Mouse (Mus musculus): ENCODE data around the gene Med24.

The Med24 gene

GRCm38 (mm10) chr11:98720756-98721155 is 8.5 kb downstream of the Med24 start:
- DNase-seq (ENCODE audit: low spot score): peak; percentile 62

- DNase-seq (ENCODE audit: low spot score): no peak
Observed at GRCm38 (mm10) chr11:98717904-98718303, 11.3 kb downstream of the Med24 start.

DNA sequence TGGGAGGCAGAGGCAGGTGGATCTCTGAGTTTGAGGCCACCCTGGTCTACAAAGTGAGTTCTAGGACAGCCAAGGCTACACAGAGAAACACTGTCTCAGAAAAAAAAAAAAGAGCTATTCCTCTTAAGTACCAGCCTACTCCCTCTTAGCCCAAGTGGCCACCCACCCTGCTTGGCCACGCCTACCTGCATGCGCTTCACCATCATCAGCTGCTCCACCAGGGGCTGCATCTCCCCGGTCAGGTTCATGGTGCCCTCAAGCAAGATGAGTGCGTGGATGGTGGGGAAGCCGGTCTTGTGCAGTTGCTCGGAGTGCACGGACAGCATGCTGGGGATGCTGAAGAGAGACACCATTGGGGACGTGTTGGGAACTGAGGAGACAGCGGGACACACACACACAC is 13.3 kb downstream of the Med24 start:
- DNase-seq (ENCODE audit: low spot score): no peak

DNA sequence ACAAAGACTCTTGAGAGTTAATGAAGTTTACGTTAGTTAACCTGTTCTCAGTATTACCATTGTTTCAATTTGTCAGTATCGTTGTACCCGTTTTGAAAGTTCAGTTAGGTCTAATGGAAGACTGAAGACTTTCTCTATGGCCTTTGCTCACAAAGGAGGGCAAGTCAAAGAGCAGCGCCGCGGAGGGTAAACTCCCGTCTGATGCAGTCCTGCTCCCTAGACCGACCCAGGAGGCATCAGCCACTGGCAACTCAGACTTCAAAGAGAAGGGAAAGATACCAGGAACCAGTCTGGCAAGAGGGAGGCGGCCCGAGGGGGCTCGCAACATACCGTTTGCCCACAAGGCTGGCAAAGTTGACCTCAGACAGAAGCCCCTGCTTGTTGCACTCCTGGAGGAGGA is 15.5 kb downstream of the Med24 start:
- DNase-seq (ENCODE audit: low spot score): no peak

DNA sequence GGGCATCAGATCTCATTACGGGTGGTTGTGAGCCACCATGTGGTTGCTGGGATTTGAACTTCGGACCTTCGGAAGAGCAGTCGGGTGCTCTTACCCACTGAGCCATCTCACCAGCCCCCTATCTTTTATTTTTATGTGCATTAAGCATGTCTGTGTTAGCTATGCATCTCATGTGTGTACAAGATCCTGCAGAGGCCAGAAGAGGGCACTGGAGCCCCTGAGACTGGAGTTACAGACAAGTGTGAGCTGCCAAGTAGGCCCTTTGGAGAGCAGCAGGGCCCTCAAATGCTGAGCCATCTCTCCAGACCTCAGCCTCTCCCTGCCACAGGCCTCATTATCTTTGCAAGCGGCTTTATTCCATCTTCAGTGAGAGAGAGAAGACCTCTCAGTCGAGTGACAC is 17.2 kb downstream of the Med24 start:
- peak; percentile 44 for DNase-seq (ENCODE audit: low spot score)

- DNase-seq (ENCODE audit: low spot score): no peak
Observed at GRCm38 (mm10) chr11:98711046-98711434, 18.2 kb downstream of the Med24 start.

GRCm38 (mm10) chr11:98710416-98711045 is 18.7 kb downstream of the Med24 start:
- DNase-seq (ENCODE audit: low spot score): peak; percentile 99

GRCm38 (mm10) chr11:98709001-98709741 is 20.1 kb downstream of the Med24 start:
- DNase-seq (ENCODE audit: low spot score): peak; percentile 54

- DNase-seq (ENCODE audit: low spot score): peak; percentile 70
Observed at GRCm38 (mm10) chr11:98708282-98708956, 20.8 kb downstream of the Med24 start.

DNA sequence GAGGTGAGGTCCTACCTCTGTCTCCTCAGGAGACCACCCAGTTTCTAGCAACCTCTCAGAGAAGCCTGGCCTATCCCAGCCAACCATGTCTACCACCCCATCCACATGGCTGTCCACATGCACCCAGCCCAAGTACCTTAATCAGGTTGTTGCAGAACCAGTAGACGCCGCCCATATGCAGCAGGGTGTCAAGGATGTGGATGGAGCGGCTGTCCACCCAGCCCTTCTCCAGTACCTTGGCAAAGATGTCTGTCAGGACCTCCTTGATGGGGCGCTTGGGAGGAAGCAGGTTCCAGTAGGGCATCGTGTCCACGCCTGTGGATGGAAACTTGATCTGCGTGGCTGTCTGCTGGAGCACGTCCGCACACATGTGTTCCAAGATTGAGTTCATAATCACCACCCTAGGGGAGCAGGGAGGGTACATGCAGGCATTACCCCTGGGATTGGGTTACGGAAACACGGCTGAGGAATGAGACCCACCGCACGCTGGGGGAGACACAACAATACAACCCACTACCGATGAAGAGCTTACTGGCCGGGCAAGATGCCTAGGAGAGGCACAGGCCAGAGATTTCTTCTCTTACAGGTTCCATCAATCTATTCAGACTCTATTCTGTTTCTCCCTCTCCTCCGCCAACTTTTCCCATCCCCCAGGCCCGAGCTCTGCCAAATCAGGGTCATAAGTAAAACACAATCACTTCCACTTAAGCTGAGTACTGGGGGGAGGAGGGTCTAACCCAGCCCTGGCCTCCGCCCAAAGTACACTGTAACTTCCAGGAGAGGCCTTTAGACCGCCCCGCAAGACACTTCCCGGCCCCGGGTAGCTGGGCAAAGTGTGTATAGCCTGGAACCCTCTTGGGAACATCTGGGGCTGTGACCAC is 21.6 kb downstream of the Med24 start:
- peak; percentile 54 for DNase-seq (ENCODE audit: low spot score)

DNA sequence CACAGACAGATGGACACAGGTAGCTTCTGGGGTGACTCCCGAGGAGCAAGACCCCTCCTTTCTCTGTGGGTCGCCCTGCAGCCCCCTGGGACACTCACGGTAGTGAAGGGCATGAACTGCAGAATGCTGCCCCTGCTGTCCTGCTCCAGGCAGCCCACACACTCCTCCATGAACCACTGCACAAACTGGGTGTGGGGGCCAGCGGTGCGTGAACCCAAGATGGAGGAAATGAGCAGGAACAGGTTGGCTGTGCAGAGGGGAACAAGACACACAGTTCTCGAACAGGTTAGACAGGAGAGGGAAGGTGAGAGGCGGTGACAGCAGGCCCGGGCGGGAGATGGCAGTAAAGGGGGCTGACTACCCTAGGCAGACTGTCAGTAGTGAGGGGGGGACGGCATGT is 24.2 kb downstream of the Med24 start:
- no peak for DNase-seq (ENCODE audit: low spot score)

DNA sequence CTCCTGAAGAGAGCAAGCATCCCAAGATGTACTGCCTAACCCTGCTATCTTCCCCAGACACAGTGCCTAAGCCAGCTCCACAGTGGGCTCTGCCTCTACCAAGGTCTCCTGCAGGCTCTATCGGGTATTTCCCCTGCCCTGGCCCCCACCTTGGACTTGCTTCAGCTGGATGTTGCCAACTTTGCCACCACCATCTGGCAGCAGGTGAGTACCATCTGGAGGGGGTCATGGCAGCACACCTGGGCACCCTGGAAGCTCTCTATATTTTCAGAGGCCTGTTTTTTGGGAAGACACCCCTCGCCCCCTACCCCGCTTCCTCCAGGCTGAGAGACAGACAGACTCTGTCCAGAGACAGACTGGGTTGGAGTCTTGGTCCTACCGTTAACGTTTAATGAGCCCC is 26.9 kb downstream of the Med24 start:
- DNase-seq (ENCODE audit: low spot score): no peak

GRCm38 (mm10) chr11:98701213-98701670 is 28.0 kb downstream of the Med24 start, which contains the start of gene Csf3:
Gene Csf3 (plus strand): TSS chr11:98701263.
- DNase-seq (ENCODE audit: low spot score): peak; percentile 20

DNA sequence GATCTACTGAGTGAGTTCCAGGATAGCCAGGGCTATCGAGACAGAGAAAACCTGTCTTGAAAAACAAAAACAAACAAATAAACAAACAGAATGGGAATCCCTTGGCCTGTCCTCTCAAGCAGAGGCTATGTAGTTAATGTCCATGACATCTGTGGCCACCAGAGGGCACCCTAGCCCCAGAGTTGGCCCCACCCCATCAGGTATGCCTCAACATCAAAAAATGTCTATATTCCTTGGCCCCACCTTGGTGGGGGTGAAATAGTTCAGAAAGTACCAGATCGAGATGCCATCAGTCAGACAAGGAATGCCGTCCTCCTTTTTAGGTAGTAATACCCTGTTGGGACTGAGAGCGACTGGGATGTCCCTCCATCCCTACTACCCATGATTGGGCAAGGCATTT is 29.3 kb downstream of the Med24 start:
- peak; percentile 79 for DNase-seq (ENCODE audit: low spot score)

DNA sequence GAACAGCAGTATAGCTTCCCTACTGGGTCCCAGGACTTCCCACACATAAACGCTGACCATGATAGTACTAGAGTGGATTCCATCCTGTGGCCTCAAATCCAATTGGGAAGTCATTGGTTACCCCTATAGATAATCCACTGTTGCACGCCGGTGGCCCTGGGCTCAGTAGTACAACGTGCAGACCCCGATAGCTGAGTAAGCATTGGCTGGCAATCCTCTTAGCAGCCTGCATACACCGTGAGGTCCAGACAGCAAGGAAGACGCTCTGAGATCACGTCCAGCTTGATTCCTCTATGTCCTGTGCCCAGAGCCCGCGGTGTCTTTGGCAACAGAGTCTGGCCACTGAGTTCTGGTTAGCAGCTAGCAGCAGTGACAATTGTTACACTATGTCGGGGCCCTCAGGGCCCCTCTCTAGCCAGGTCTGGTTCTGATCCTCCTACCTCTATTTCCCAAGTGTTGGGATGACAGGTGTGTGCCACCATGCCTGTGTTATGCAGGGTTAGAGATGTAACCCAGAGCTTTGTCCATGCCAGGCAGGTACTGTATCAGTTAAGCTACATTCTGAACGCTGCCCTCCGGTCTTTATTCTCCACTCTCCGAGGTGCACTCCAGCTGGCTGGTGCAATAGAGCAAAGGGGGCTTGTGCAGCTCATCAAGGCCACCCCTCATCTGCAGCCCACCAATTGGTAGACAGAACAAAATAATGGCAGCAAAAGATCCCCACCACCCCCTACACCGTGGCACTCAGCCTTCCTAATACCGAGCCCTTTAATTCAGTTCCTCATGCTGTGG is 30.2 kb downstream of the Med24 start:
- no peak for DNase-seq (ENCODE audit: low spot score)

GRCm38 (mm10) chr11:98697225-98697624 is 32.0 kb downstream of the Med24 start:
- DNase-seq (ENCODE audit: low spot score): no peak

- no peak for DNase-seq (ENCODE audit: low spot score)
Observed at GRCm38 (mm10) chr11:98696454-98697216, 32.6 kb downstream of the Med24 start.

- no peak for DNase-seq (ENCODE audit: low spot score)
Observed at GRCm38 (mm10) chr11:98695408-98695807, 33.8 kb downstream of the Med24 start.

DNA sequence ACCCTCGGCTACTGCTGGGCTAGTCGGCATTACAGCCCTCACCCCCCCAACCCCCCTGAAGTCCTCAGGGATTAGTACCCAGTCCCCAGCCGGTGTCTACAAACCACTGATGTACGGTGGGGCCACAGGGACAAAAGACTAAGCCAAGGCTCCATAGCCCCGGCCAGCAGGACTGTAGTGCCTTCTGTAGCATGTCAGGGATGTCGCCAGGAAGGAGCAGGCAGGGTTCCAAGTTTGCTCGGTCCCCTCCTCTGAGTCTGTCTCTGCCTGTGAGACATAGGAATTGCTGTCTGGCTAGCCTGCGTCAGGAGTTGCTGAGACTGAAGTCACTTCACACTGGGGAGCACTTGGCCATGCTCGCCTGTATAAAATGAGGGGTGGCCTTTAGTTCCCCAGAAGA is 34.9 kb downstream of the Med24 start:
- no peak for DNase-seq (ENCODE audit: low spot score)

- DNase-seq (ENCODE audit: low spot score): no peak
Observed at GRCm38 (mm10) chr11:98693746-98694145, 35.5 kb downstream of the Med24 start.
